Mouse (Mus musculus) macrophage (primary cell): ENCODE results near the gene H2afj. TPM values are rescaled to one million over a fixed set of nuclear protein-coding genes. Genes with fewer than 3 reads are reported as not detected.

Experiments used
- polyA plus RNA-seq: library from polyadenylated mRNA; stranded (reverse); fragments of 250-400 nt; gene quantifications from 3 replicates; pipeline ENCODE4 v1.2.4, GENCODE M21; 2018; ENCODE audit warnings: inconsistent platforms

The H2afj gene
- polyA plus RNA-seq, 1 experiment from 2014 or later: 13.7 TPM

Other genes with a start within 250 kb of the H2afj start
- gene Plbd1, start 146.3 kb upstream of the H2afj start, polyA plus RNA-seq: 1.4 to 4.8 TPM (median 4.0 TPM) in 3 replicates
- gene Gucy2c, start 26.5 kb upstream of the H2afj start, polyA plus RNA-seq: not detected in 3 replicates
- 0.07 TPM in 1 of 3 replicates, not detected in the others for gene Hist4h4, start 3.8 kb upstream of the H2afj start, polyA plus RNA-seq
- 1.6 to 2.4 TPM (median 1.8 TPM) in 3 replicates for gene BC049715, start 19.4 kb downstream of the H2afj start, polyA plus RNA-seq
- 55.5 to 198 TPM (median 71.9 TPM) in 3 replicates for gene Wbp11, start 20.0 kb downstream of the H2afj start, polyA plus RNA-seq
- 0.19 to 0.33 TPM (median 0.20 TPM) in 3 replicates for gene Smco3, start 27.2 kb downstream of the H2afj start, polyA plus RNA-seq
- gene Art4, start 49.5 kb downstream of the H2afj start, polyA plus RNA-seq: not detected in 3 replicates
- gene Mgp, start 67.6 kb downstream of the H2afj start, polyA plus RNA-seq: not detected in 3 replicates
- 0.27 TPM in 1 of 3 replicates, not detected in the others for gene Erp27, start 113.9 kb downstream of the H2afj start, polyA plus RNA-seq
- 0.10 to 0.50 TPM in 2 of 3 replicates, not detected in the other for gene Pde6h, start 115.6 kb downstream of the H2afj start, polyA plus RNA-seq
- 620 to 1,090 TPM (median 743 TPM) in 3 replicates for gene Arhgdib, start 133.7 kb downstream of the H2afj start, polyA plus RNA-seq